Mouse (Mus musculus) lung, embryonic 14.5 days (tissue): Measurements from ENCODE around the gene Pik3r3. TPM values are rescaled to one million over a fixed set of nuclear protein-coding genes. Genes with fewer than 3 reads are reported as not detected.
A peak's percentile ranks its signal among the peaks of the same experiment; 100 is the strongest.

ENCODE experiments used
- ATAC-seq: fragments of 200-750 bp; cut with Nextera tagmentation; 2 replicates; pipeline ENCODE4 v1.8.0; 2017; ENCODE audit warnings: mild to moderate bottlenecking, moderate TSS enrichment, moderate library complexity; ENCODE audit not compliant: insufficient read depth
- DNase-seq: peaks from one replicate; pipeline ENCODE4 v3.0.0-alpha.2; 2015
- H3K27ac ChIP-seq: fragments of 300-500 bp; sonication (generic); 2 replicates; pipeline ENCODE4 v1.5.1; 2014; ENCODE audit warnings: low read depth, mild to moderate bottlenecking, moderate library complexity
- H3K27me3 ChIP-seq: fragments of 300-500 bp; sonication (generic); 2 replicates; pipeline ENCODE4 v1.6.1; 2014; ENCODE audit warnings: low read length, control low read depth; ENCODE audit not compliant: insufficient read depth
- H3K36me3 ChIP-seq: fragments of 300-500 bp; sonication (generic); 2 replicates; pipeline ENCODE4 v1.6.1; 2014; ENCODE audit warnings: control low read depth; ENCODE audit not compliant: insufficient read depth
- H3K4me1 ChIP-seq: fragments of 300-500 bp; sonication (generic); 2 replicates; pipeline ENCODE4 v1.6.1; 2014; ENCODE audit warnings: antibody characterized with exemption, control low read depth; ENCODE audit not compliant: insufficient read depth
- H3K4me2 ChIP-seq: fragments of 300-500 bp; sonication (generic); 2 replicates; pipeline ENCODE4 v1.6.1; 2014; ENCODE audit warnings: mild to moderate bottlenecking
- H3K4me3 ChIP-seq: fragments of 300-500 bp; sonication (generic); 2 replicates; pipeline ENCODE4 v1.5.1; 2014; ENCODE audit warnings: low read depth, low read length
- H3K9ac ChIP-seq: fragments of 300-500 bp; sonication (generic); 2 replicates; pipeline ENCODE4 v1.6.1; 2014
- H3K9me3 ChIP-seq: fragments of 300-500 bp; sonication (generic); 2 replicates; pipeline ENCODE4 v1.6.1; 2016; ENCODE audit warnings: low read depth, low read length, control low read depth
- CTCF ChIP-seq: IDR thresholded peaks from 2 replicates; pipeline ENCODE4 v1.5.1; 2016; ENCODE audit warnings: antibody characterized with exemption, low read depth
- WGBS: fragments of 180-500 bp; shearing (Covaris S2); extraction: QIAGEN DNeasy Blood & Tissue Kit; methylation state at CpG from one replicate; pipeline ENCODE4 v1.1.7; 2014; 5-methylcytosine and 5-hydroxymethylcytosine counted together
- polyA plus RNA-seq: library from polyadenylated mRNA; unstranded; fragments of >200 nt; fragmentation: Nextera tagmentation; extraction: Ambion mirVana; gene quantifications from 2 replicates; pipeline ENCODE4 v1.2.1, GENCODE M21; 2014

Pik3r3 gene
- polyA plus RNA-seq, 1 experiment from 2014 or later = 28.7 TPM

DNA sequence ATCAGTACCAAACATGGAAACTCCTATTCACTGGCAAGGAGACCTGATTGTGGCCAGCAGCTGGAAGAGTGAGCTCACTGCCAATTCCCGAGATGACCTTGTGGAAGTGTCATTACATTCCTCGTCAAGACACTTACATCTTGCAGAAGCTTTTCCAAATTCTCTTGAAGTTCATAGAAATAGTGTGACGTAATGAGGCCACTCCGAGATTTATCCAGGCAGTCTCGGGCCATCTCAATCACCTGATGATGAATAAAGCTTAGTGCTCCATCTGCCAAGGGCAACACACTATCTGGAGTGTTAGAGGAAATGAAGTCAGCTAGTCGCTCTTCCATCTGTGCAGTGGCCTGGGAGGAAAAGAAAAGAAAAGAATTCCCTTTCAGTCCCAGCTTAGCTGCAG lies 100.7 kb downstream of the Pik3r3 start:
- peaks cover 52% of the 10 kb centered on the region for H3K36me3 ChIP-seq
- no peak for DNase-seq

GRCm38 (mm10) chr4:116329256-116329655 lies 107.8 kb downstream of the Pik3r3 start:
- Histone ChIP-seq H3K4me3 (no peak overlapping the region), H3K4me1 (no peaks in the 10 kb centered on the region), H3K9ac (no peak overlapping the region), H3K4me2 (no peak overlapping the region), H3K9me3 (no peaks in the 10 kb centered on the region), H3K36me3 (peaks cover 18% of the 10 kb centered on the region), H3K27ac (no peak overlapping the region), H3K27me3 (no peaks in the 10 kb centered on the region)
- WGBS = 85% methylated on average over 3 of the region's 3 CpGs
- ATAC-seq (no peak), DNase-seq (no peak)
- TF ChIP-seq CTCF = no peak

More for the DNA sequence above, 100.7 kb downstream of the Pik3r3 start:
- Histone ChIP-seq H3K4me1 (no peaks in the 10 kb centered on the region), H3K9me3 (no peaks in the 10 kb centered on the region), H3K4me3 (no peak overlapping the region), H3K4me2 (no peak overlapping the region), H3K27me3 (no peaks in the 10 kb centered on the region), H3K27ac (no peak overlapping the region), H3K9ac (no peak overlapping the region)
- WGBS = 72% methylated on average over 6 of the region's 6 CpGs
- TF ChIP-seq CTCF = no peak
- no peak for ATAC-seq

- 80% methylated on average over 1 of the region's 1 CpGs for WGBS
- Histone ChIP-seq H3K36me3 (no peaks in the 10 kb centered on the region), H3K4me1 (no peaks in the 10 kb centered on the region), H3K27ac (no peak overlapping the region), H3K9ac (no peak overlapping the region), H3K4me2 (no peak overlapping the region), H3K4me3 (no peak overlapping the region), H3K9me3 (no peaks in the 10 kb centered on the region), H3K27me3 (no peaks in the 10 kb centered on the region)
- DNase-seq (peak; percentile 3), ATAC-seq (no peak)
- no peak for TF ChIP-seq CTCF
Measured at GRCm38 (mm10) chr4:116336294-116336693, 114.9 kb downstream of the Pik3r3 start.

DNA sequence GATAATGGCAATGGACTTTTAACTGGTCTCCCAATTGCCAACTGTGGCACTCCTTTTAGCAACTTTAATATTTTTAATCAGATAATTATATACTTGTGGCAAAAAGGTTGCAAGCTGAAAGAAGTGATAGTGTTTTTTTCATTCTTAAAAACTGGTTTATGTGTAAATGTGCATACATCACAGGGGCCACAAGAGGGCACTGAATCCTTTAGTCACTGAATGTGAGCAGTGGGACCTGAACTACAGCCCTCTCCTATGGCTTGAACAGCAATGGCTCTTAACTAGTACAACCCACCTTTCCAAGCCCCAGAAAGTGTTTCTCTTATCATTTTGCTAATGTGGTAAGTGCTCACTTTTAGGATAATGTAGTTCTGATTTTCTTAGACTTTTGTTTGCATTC lies 120.7 kb downstream of the Pik3r3 start:
- Histone ChIP-seq H3K36me3 (no peaks in the 10 kb centered on the region), H3K27me3 (no peaks in the 10 kb centered on the region), H3K4me1 (no peaks in the 10 kb centered on the region), H3K9me3 (no peaks in the 10 kb centered on the region), H3K4me2 (no peak overlapping the region), H3K9ac (no peak overlapping the region), H3K27ac (no peak overlapping the region), H3K4me3 (no peak overlapping the region)
- peak; percentile 89 for DNase-seq
- peak; percentile 78 for TF ChIP-seq CTCF
- no peak; the same call in 1 of the 2 replicates for ATAC-seq

DNA sequence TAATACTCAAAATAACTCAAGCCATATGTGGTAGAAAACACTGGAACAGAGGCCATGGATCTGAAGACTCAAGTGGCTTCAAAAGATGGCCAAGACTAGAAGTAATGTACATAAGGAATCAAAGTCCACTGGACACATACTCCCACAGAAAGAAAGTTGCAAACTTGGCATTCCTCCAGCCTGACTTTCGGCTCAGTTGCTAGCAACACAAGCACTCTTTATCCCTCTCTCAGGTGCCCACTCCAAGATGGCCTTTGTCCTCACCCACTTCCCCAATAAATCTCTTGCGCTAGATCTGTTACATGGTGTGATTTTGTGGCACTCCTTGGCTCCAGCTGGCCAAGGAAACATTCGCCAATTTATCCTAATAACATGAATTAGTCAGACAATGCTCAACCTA lies 131.1 kb downstream of the Pik3r3 start:
- Histone ChIP-seq H3K36me3 (peaks cover 8% of the 10 kb centered on the region; the same call in 1 of the 2 replicates), H3K27me3 (no peaks in the 10 kb centered on the region), H3K4me3 (no peak overlapping the region), H3K4me1 (no peaks in the 10 kb centered on the region), H3K9ac (no peak overlapping the region), H3K9me3 (no peaks in the 10 kb centered on the region), H3K4me2 (no peak overlapping the region), H3K27ac (no peak overlapping the region)
- DNase-seq = peak; percentile 44
- no peak for ATAC-seq
- WGBS = 74% methylated on average over 3 of the region's 3 CpGs
- TF ChIP-seq CTCF = no peak

Other genes with a start within 250 kb of the Pik3r3 start
- gene Faah, start 203.7 kb upstream of the Pik3r3 start, polyA plus RNA-seq = 6.3 and 8.0 TPM in 2 replicates
- 21.9 and 24.5 TPM in 2 replicates for gene Nsun4, start 167.7 kb upstream of the Pik3r3 start, polyA plus RNA-seq
- gene Uqcrh, start 146.5 kb upstream of the Pik3r3 start, polyA plus RNA-seq = 466 and 476 TPM in 2 replicates
- gene Lrrc41, start 146.3 kb upstream of the Pik3r3 start, polyA plus RNA-seq = 77.2 and 82.6 TPM in 2 replicates
- 35.9 and 43.2 TPM in 2 replicates for gene Rad54l, start 97.9 kb upstream of the Pik3r3 start, polyA plus RNA-seq
- 63.3 and 66.5 TPM in 2 replicates for gene Pomgnt1, start 97.8 kb upstream of the Pik3r3 start, polyA plus RNA-seq
- gene Lurap1, start 70.3 kb upstream of the Pik3r3 start, polyA plus RNA-seq = 2.5 and 3.4 TPM in 2 replicates
- gene Tspan1, start 54.0 kb upstream of the Pik3r3 start, polyA plus RNA-seq = 7.0 and 7.5 TPM in 2 replicates
- gene 1700042G07Rik, start 48.2 kb upstream of the Pik3r3 start, polyA plus RNA-seq = not detected in 2 replicates
- not detected in 2 replicates for gene Gm49337, start 48.2 kb upstream of the Pik3r3 start, polyA plus RNA-seq
- gene Mast2, start 242.6 kb downstream of the Pik3r3 start, polyA plus RNA-seq = 33.6 and 37.3 TPM in 2 replicates